Mouse (Mus musculus) B cell, adult 2 months (primary cell): ENCODE measurements at regions not wholly inside any gene's neighbourhood (a gene's known extent, or its start where the extent isn't known, plus 50 kb on each side); places are given as distances from the start of the nearest gene placed in this dataset.

ENCODE experiments used
- DNase-seq, 2 experiments: peaks; one replicate each; pipeline ENCODE4 v3.0.0; 2022

DNA sequence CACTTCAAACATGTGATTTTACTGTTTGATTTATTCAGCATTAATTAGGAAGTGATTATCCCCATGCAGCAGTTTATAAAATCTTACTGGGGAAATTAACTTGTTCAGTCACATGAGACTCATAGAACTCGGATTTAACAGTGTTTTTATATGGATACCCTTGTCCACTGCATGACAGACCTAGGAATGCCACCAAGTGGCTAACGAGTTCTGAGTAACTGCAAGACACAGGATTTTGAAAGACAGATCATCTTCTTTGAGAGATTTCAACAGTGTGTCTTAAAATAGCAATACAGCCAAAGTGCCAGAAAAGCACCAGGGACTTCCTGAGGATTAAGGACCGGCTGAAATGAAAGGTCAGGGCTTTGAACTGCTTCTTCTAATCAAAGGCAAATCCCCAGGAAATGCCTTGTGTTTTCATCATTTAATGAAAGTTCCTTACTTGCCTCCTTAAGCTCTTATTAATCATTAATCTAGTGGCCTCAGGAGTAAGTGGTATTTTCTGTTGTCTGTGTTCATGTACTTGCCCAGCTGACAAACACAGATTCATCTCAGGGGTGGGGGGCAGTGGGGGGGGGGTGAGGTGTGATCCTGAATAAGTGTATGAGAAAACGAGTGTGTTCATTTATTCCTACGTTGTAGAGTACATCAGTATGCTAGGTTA lies 193.4 kb downstream of the Gm13691 start:
- DNase-seq, result no peak

GRCm38 (mm10) chr2:84184288-84185015 lies 194.1 kb downstream of the Gm13691 start:
- DNase-seq, result no peak

GRCm38 (mm10) chr2:84185016-84185330 lies 194.6 kb downstream of the Gm13691 start:
- DNase-seq, result no peak

DNA sequence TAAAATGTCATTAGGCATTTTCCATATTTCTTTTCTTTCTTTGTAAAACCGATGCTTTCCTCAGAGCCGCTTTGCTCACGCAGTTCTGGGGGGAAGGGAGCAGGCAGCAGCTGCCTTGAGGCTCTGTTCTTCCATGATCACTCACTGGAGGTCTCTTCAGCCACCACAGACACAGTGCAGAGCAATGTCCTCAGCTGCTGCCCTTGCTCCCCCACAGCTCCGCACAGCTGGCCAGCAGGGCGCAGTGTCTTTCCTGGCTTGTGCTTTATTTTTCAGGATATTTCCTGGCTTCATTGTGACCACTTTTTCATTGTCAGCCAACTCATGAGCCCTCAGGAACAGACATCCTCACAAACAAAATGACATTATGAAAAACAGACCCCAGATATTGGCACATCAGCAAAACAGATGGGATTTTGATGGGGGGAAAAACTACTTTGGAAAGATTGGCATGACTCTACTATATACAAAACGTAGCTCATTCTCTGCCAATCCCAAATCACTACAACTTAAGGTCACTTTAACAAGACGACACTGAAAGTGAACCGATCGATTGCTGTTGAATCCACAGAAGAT lies 195.9 kb downstream of the Gm13691 start:
- DNase-seq, result no peak

DNA sequence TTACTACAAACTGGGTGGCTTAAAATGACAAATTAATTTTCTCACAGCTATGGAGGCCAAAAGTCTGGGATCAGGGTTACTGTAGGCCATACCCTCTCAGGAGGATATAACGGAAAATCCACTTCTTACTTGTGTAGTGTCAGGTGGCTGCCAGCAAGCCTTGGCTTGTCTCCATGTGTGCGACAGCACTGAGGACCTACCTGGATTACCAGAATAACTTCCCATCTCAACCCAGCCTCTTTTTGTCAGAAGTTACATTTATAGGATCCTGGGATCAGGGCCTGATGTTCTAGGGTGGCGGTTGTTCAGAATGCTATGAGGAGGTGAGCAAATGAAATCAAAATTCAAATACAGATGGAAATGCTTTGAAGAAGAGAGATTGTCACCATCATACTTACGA lies 197.1 kb downstream of the Gm13691 start:
- no peak for DNase-seq

DNA sequence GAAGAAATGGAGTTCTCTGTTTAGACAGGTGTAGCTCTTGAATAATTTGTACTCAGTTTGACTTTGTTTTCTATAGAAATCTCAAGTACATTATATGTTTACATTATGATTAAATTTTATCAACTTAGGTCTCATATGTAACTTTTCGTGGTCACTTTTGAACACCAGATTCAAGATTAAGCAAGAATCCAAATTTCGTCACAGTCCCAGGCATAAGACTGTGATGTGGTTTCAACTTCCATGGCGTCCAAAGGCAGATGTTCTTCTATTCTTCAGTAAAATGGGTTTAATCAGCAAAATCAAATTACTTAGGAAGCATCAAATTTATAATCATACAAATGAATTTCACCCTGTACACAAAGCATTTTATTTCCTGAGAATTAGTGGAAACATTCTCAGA lies 198.9 kb downstream of the Gm13691 start:
- DNase-seq, result no peak

DNA sequence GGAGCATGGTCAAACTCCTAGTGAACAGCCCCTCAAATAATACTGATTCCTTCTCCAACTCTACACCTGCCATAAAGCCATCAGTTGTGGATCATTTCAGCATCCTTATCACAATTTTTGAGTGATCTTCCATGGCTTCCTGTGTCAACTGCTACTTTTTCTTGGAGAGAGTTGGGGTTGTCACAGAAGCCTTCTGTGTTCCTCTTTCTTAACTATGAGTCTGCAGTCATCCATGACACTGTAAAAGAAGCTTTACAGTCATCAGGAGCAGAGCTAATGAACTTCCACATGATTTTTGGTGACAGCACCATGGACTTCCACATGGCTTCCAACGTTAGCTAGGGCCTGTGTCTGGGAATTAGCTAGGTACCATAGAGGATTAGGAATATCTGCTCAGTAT lies 208.1 kb downstream of the Calcrl start:
- no peak for DNase-seq

DNA sequence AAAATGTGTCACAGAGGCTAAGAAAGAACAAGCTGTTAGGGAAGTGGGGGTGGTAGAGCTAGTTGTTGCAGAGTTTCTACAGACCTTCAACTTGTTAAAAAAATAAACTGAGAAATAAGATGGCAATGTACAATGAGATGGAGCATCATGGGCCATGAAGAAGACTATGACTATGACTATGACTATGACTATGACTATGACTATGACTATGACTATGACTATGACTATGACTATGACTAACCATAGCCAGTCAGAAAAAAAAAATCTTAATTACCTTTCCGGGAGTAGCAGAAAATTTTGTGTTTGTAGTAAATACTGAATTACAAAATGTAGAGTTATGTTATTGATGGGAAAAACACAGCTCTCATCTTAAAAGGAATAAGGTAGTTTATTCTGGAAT lies 203.2 kb downstream of the Calcrl start:
- DNase-seq, result no peak

DNA sequence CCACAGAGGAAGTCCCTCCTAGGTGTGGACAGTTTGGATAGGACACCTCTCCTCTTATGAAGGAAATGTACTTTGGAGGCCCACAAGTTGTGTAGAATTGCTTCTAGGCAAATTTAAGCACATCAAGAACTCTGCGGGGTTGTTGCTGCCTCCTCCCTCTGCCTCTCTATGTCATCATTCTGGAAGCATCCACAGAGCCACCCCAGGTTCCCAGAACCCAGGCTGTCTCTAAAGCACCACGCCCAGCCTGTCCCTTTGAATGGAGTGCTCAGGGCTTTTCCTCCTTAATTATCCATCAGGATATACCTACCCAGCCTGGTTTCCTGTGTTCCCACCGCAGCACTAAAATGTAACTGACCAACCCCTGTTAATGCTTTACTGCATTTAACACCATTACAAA lies 195.4 kb downstream of the Calcrl start:
- no peak for DNase-seq

DNA sequence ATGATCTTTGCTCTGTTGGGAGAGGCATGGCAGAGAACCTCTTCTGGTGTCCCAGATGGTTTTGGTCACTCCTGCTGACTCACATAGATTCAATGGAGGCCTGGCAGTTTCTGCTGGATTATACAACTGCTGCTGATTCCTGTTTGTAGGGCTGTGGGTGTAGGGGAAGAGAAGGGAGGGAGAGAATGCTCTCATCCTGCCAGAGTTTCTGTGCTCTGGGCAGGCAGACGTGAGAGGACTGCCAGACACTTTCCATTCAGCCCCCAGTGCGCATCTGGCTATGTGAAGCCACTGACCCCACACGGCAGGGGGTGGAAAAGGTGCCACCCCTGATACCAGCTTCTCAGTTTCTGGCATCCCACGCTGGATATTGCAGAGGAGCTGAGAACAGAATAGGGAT lies 189.6 kb downstream of the Calcrl start:
- no peak for DNase-seq

- no peak for DNase-seq
Observed at GRCm38 (mm10) chr2:84241244-84241643, 184.0 kb downstream of the Calcrl start.

DNA sequence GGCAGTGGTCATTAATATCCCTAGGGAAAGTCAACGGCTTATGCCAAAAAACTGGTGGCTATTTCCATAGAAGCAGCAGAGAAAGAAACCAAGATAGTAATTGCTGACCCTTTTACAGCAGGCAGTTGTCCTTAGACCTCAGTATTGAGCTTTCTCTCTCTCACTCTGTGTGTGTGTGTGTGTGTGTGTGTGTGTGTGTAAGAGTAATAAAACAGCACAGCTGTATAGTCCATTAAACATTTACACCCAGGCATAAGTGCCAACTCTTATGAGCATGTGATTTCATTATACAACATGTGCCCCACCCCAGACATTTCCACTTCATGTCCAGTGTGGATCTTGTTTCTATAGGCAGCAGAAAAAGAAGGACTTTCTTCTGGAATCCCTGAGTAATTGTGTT lies 183.2 kb downstream of the Calcrl start:
- DNase-seq, result no peak

- DNase-seq, result no peak
Observed at GRCm38 (mm10) chr2:84245900-84246299, 179.3 kb downstream of the Calcrl start.

GRCm38 (mm10) chr2:84246562-84246961 lies 178.6 kb downstream of the Calcrl start:
- DNase-seq, result no peak

DNA sequence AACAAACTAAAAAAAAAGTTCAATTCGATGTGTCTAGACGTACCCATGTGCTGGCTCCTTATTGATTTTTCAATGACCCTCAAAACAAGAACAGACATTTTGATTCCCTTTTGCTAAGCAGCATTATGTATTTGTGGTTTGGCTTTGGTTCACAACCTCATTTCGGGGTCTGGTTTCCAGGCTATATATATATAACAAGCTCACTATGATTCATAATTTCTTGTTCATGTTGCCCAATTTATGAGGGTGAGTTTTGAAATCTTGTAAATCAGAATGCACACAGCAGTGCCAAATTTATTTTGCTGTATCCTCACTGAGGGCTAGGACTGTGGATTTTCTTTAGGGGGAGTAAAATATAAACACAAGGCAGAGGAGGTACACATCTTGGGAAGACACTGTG lies 177.0 kb downstream of the Calcrl start:
- DNase-seq, result no peak

DNA sequence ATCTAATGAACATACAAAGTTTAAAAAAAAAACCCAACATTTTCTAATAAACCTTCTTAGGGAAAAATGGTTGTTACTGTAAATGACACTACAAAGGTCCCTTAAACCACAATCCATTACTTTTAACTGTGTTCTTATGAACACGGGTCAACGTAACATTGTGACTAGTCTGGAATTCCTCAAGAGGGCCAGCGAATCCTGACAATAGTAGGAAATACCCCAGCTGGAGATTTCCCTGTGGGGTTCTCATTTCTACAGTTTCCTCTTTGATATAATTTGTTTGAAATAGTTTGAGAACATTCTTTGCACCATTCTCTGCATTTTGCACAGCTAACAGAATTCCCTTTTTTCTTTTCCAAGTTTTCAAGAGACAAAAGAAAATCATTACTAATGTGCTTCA lies 175.3 kb downstream of the Calcrl start:
- DNase-seq, result no peak

DNA sequence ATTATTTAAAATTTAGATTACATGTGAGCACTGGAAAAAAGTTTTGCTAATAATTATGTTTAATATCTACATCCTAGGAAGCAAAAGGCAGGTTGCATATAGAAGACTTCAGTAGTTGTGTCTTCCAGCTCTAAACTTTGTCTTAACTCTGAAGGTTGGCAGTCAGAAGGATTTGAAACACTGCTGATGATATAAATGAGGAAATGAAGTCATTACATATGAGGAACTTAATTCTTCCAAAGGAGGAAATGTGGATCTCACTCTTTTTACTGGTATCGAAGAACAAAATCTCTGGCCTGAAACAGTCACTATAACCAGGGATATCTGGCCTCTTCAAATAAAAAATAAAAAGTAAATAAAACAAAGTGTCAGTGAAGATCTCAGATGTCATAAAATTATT lies 173.1 kb downstream of the Calcrl start:
- DNase-seq, result no peak

GRCm38 (mm10) chr2:84258339-84259006 lies 166.7 kb downstream of the Calcrl start:
- DNase-seq, result no peak

GRCm38 (mm10) chr2:84259222-84259621 lies 166.0 kb downstream of the Calcrl start:
- DNase-seq, result no peak

DNA sequence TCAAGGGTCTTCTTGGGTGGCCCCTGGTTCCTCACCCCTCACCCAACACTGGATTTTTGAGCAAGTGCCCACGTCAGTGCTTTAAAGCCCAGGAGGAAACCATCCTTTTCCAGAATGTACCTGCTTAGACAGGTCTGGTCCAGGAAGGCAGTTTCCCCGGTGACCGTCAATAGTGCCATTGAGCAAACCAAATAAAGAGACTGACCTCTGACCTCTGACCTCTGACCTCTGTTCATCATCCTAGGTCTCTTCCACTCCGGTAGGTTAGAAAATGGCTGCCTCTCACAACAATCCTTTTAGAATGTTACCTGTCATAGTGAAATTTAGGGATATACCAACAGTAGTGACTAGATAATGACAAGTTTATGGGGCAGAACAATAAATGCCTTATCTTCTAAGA lies 164.5 kb downstream of the Calcrl start:
- no peak for DNase-seq

DNA sequence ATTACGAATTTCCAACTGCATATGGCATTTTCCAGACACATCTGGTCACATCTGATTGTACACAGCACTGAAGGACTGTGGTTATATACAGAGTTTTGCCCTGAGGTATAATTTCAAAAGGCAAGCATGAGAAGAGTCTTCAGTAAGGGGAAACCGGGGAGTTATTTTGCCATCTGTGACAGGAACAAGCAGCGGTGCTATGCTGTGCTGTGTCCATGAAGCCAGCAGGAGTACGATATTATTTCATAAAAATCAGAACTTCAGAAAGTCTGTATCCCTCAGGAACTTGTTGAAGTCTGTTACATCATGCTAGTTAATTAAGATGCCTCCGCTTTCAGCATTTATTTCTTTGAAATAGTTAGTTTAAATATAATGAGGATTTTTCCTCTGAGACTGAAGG lies 163.7 kb downstream of the Calcrl start:
- no peak for DNase-seq

GRCm38 (mm10) chr2:84264485-84264884 lies 160.7 kb downstream of the Calcrl start:
- DNase-seq, result no peak

GRCm38 (mm10) chr2:84265002-84265401 lies 160.2 kb downstream of the Calcrl start:
- no peak for DNase-seq

GRCm38 (mm10) chr2:84266158-84266557 lies 159.1 kb downstream of the Calcrl start:
- no peak for DNase-seq
